Mouse (Mus musculus) C2C12 (cell line): ENCODE data around the gene Flnb. TPM values are rescaled to one million over a fixed set of nuclear protein-coding genes. Genes with fewer than 3 reads are reported as not detected.

Experiments
- H3K27me3 ChIP-seq: one replicate; pipeline ENCODE4 v1.6.1; 2011; ENCODE audit not compliant: control insufficient read depth, insufficient read depth, insufficient read length
- H3K36me3 ChIP-seq: one replicate; pipeline ENCODE4 v1.6.1; 2011; ENCODE audit not compliant: control insufficient read depth, insufficient read depth
- H3K4me3 ChIP-seq: one replicate; pipeline ENCODE4 v1.5.1; 2011; ENCODE audit warnings: mild to moderate bottlenecking, control low read depth; ENCODE audit not compliant: poor library complexity, insufficient read depth, severe bottlenecking
- H3K79me2 ChIP-seq: one replicate; pipeline ENCODE4 v1.6.1; 2011; ENCODE audit not compliant: control insufficient read depth, insufficient read depth
- H3K79me3 ChIP-seq: one replicate; pipeline ENCODE4 v1.6.1; 2011; ENCODE audit warnings: low read depth, control low read depth
- H3ac ChIP-seq: one replicate; pipeline ENCODE3; 2011; ENCODE audit warnings: low read depth; ENCODE audit not compliant: control insufficient read depth, insufficient read length
- CEBPB ChIP-seq: IDR thresholded peaks from one replicate; pipeline ENCODE4 v1.6.1; 2011; ENCODE audit warnings: low read depth, mild to moderate bottlenecking, control low read depth, moderate library complexity
- CTCF ChIP-seq: IDR thresholded peaks from one replicate; pipeline ENCODE4 v1.5.1; 2011; ENCODE audit not compliant: control insufficient read depth, insufficient read depth, insufficient read length
- FOSL1 ChIP-seq: IDR thresholded peaks from one replicate; pipeline ENCODE4 v1.8.0; 2011; ENCODE audit warnings: mild to moderate bottlenecking, low read length; ENCODE audit not compliant: poor library complexity, insufficient read depth, severe bottlenecking
- MAX ChIP-seq: IDR thresholded peaks from one replicate; pipeline ENCODE4 v1.6.1; 2011; ENCODE audit warnings: mild to moderate bottlenecking, control low read depth
- MYOD1 ChIP-seq: IDR thresholded peaks from one replicate; pipeline ENCODE4 v1.6.1; 2011; ENCODE audit warnings: low read depth; ENCODE audit not compliant: control insufficient read depth, insufficient read length
- MYOG ChIP-seq: IDR thresholded peaks from one replicate; pipeline ENCODE4 v1.6.1; 2011; ENCODE audit not compliant: control insufficient read depth, insufficient read length; ENCODE audit errors: extremely low read depth
- USF1 ChIP-seq: IDR thresholded peaks from one replicate; pipeline ENCODE4 v1.6.1; 2011; ENCODE audit warnings: low read depth, mild to moderate bottlenecking, control low read depth, moderate library complexity
- polyA plus RNA-seq: library from polyadenylated mRNA; unstranded; fragments of >200 nt; fragmentation: generic; extraction: Trizol; gene quantifications from one replicate; pipeline ENCODE4 v1.2.1, GENCODE M21; 2012; ENCODE audit warnings: missing spikeins

The Flnb gene
- polyA plus RNA-seq, 1 experiment: 154 TPM

GRCm38 (mm10) chr14:7861275-7861674, 43.5 kb downstream of the Flnb start:
- TF ChIP-seq MYOG: no peak
- no peak for TF ChIP-seq CEBPB
- TF ChIP-seq USF1: no peak
- no peak for TF ChIP-seq FOSL1
- TF ChIP-seq MYOD1: no peak
- no peak for TF ChIP-seq CTCF
- TF ChIP-seq MAX: no peak
- H3K4me3 ChIP-seq: no peak overlapping the region
- H3K79me2 ChIP-seq: peaks cover 100% of the 10 kb centered on the region
- no peaks in the 10 kb centered on the region for H3K27me3 ChIP-seq
- peaks cover 99% of the 10 kb centered on the region for H3K79me3 ChIP-seq
- H3K36me3 ChIP-seq: peaks cover 61% of the 10 kb centered on the region
- H3ac ChIP-seq: no peak overlapping the region

- TF ChIP-seq CEBPB (no peak), MYOG (no peak), MYOD1 (no peak), USF1 (no peak), CTCF (no peak), FOSL1 (no peak), MAX (no peak)
- peaks cover 99% of the 10 kb centered on the region for H3K79me3 ChIP-seq
- H3K27me3 ChIP-seq: no peaks in the 10 kb centered on the region
- H3K79me2 ChIP-seq: peaks cover 100% of the 10 kb centered on the region
- H3K36me3 ChIP-seq: peaks cover 67% of the 10 kb centered on the region
- H3ac ChIP-seq: no peak overlapping the region
- H3K4me3 ChIP-seq: no peak overlapping the region
These were observed 44.5 kb downstream of the Flnb start for GRCm38 (mm10) chr14:7862226-7862625.

- H3K79me2 ChIP-seq: peaks cover 100% of the 10 kb centered on the region
- H3K27me3 ChIP-seq: no peaks in the 10 kb centered on the region
- peaks cover 99% of the 10 kb centered on the region for H3K79me3 ChIP-seq
- H3K4me3 ChIP-seq: no peak overlapping the region
- TF ChIP-seq MAX (no peak), FOSL1 (no peak), CTCF (no peak), CEBPB (no peak), MYOG (no peak), MYOD1 (no peak), USF1 (no peak)
- no peak overlapping the region for H3ac ChIP-seq
- peaks cover 70% of the 10 kb centered on the region for H3K36me3 ChIP-seq
These were observed 45.4 kb downstream of the Flnb start for GRCm38 (mm10) chr14:7863199-7863598.

- Histone ChIP-seq H3K36me3 (peaks cover 76% of the 10 kb centered on the region), H3K79me2 (peaks cover 100% of the 10 kb centered on the region), H3ac (no peak overlapping the region), H3K4me3 (no peak overlapping the region), H3K27me3 (no peaks in the 10 kb centered on the region), H3K79me3 (peaks cover 98% of the 10 kb centered on the region)
- TF ChIP-seq USF1 (no peak), MAX (no peak), CEBPB (no peak), FOSL1 (no peak), MYOD1 (no peak), MYOG (no peak), CTCF (no peak)
These were observed 46.2 kb downstream of the Flnb start for GRCm38 (mm10) chr14:7863871-7864505.

- TF ChIP-seq MYOD1: no peak
- no peak for TF ChIP-seq USF1
- no peak for TF ChIP-seq MAX
- no peak for TF ChIP-seq MYOG
- no peak for TF ChIP-seq FOSL1
- TF ChIP-seq CEBPB: no peak
- TF ChIP-seq CTCF: no peak
- Histone ChIP-seq H3K79me2 (peaks cover 96% of the 10 kb centered on the region), H3K4me3 (no peak overlapping the region), H3ac (no peak overlapping the region), H3K36me3 (peaks cover 76% of the 10 kb centered on the region), H3K27me3 (no peaks in the 10 kb centered on the region), H3K79me3 (peaks cover 98% of the 10 kb centered on the region)
These were observed 46.7 kb downstream of the Flnb start for GRCm38 (mm10) chr14:7864506-7864899.

GRCm38 (mm10) chr14:7867224-7867623, 49.5 kb downstream of the Flnb start:
- Histone ChIP-seq H3K4me3 (no peak overlapping the region), H3K36me3 (peaks cover 78% of the 10 kb centered on the region), H3K79me2 (peaks cover 82% of the 10 kb centered on the region), H3ac (no peak overlapping the region), H3K79me3 (peaks cover 78% of the 10 kb centered on the region), H3K27me3 (no peaks in the 10 kb centered on the region)
- TF ChIP-seq CTCF (no peak), MYOD1 (no peak), CEBPB (no peak), MYOG (no peak), MAX (no peak), FOSL1 (no peak), USF1 (no peak)
